Mouse (Mus musculus): ENCODE data around the gene Parg. TPM values are rescaled to one million over a fixed set of nuclear protein-coding genes. Genes with fewer than 3 reads are reported as not detected.
"Not testable (repeated sequence)": the region's sequence is repeated elsewhere in the genome, so short reads cannot be mapped to it uniquely, and the experiment has no call there.

Gene Parg
- polyA plus RNA-seq, 1 experiment from 2014 or later, result 32.9 TPM

DNA sequence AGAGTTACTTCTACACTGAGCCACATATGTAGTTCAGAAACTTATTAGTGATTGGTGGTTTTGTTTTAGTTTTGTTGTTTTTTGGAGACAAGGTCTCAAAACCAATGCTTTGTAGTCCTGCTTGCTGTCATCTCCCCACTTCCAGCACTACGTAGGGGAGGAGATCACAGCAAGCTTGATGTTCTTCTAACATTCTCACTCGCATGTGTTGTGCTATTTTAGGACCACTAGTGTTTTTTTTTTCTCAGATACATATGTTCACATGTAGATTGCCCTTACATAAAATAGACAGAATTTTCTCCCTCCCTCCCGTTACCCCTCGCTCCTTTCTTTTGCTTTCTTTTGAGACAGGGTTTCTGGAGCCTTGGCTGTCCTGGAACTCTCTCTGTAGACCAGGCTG, 31.6 kb upstream of the Parg start:
- H3K27me3 ChIP-seq (ENCODE audit: control insufficient read depth, insufficient read depth, low read depth, low read length), result no peaks in the 10 kb centered on the region
- no peak overlapping the region for H3K4me3 ChIP-seq (ENCODE audit: low read length)
- H3K9ac ChIP-seq (ENCODE audit: low read length), result no peak overlapping the region
- 89% methylated on average over 4 of the region's 4 CpGs for WGBS
- H3K9me3 ChIP-seq (ENCODE audit: control insufficient read depth, low read length), result no peaks in the 10 kb centered on the region
- no peak overlapping the region for H3K4me2 ChIP-seq (ENCODE audit: low read depth, low read length)
- ATAC-seq (ENCODE audit: low read depth), result no peak
- peaks cover 8% of the 10 kb centered on the region; the same call in 1 of the 2 replicates for H3K36me3 ChIP-seq (ENCODE audit: control insufficient read depth, insufficient read depth, low read length)
- peaks cover 16% of the 10 kb centered on the region for H3K4me1 ChIP-seq (replicated peaks; ENCODE audit: control insufficient read depth, insufficient read depth, low read length)
- no peak overlapping the region for H3K27ac ChIP-seq (ENCODE audit: low read length)

GRCm38 (mm10) chr14:32175310-32175709, 26.4 kb upstream of the Parg start:
- H3K9me3 ChIP-seq (ENCODE audit: control insufficient read depth, low read length), result no peaks in the 10 kb centered on the region
- no peak overlapping the region for H3K4me3 ChIP-seq (ENCODE audit: low read length)
- 89% methylated on average over 2 of the region's 2 CpGs for WGBS
- H3K9ac ChIP-seq (ENCODE audit: low read length), result no peak overlapping the region
- no peaks in the 10 kb centered on the region for H3K27me3 ChIP-seq (ENCODE audit: control insufficient read depth, insufficient read depth, low read depth, low read length)
- ATAC-seq (ENCODE audit: low read depth), result no peak
- peaks cover 16% of the 10 kb centered on the region for H3K36me3 ChIP-seq (ENCODE audit: control insufficient read depth, insufficient read depth, low read length)
- H3K4me2 ChIP-seq (ENCODE audit: low read depth, low read length), result no peak overlapping the region
- no peaks in the 10 kb centered on the region for H3K4me1 ChIP-seq (replicated peaks; ENCODE audit: control insufficient read depth, insufficient read depth, low read length)
- no peak overlapping the region for H3K27ac ChIP-seq (ENCODE audit: low read length)

DNA sequence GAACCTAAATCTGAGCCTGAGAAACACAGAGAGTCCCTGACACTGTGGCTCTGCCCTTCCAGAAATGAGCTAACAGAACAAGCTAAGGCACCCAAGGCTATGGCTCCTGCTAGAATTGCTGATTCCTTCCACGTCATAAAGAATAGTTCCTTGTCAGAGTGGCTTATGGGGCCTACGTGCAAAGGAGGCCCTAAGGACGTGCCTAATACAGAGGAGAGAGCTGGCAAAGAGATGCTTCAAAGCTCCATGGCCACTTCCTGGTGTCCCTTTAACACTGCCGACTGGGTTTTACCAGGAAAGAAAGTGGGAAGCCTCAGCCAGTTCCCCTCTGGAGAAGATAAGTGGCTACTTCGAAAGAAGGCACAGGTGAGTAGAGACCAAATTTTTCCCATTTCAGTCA, 25.2 kb upstream of the Parg start:
- not testable (repeated sequence) for H3K4me1 ChIP-seq (replicated peaks; ENCODE audit: control insufficient read depth, insufficient read depth, low read length); H3K27me3 ChIP-seq (ENCODE audit: control insufficient read depth, insufficient read depth, low read depth, low read length); ATAC-seq (ENCODE audit: low read depth); H3K4me3 ChIP-seq (ENCODE audit: low read length); H3K4me2 ChIP-seq (ENCODE audit: low read depth, low read length); H3K27ac ChIP-seq (ENCODE audit: low read length); H3K9me3 ChIP-seq (ENCODE audit: control insufficient read depth, low read length); H3K9ac ChIP-seq (ENCODE audit: low read length)
- peaks cover 24% of the 10 kb centered on the region for H3K36me3 ChIP-seq (ENCODE audit: control insufficient read depth, insufficient read depth, low read length)
- WGBS, result 86% methylated on average over 4 of the region's 5 CpGs

DNA sequence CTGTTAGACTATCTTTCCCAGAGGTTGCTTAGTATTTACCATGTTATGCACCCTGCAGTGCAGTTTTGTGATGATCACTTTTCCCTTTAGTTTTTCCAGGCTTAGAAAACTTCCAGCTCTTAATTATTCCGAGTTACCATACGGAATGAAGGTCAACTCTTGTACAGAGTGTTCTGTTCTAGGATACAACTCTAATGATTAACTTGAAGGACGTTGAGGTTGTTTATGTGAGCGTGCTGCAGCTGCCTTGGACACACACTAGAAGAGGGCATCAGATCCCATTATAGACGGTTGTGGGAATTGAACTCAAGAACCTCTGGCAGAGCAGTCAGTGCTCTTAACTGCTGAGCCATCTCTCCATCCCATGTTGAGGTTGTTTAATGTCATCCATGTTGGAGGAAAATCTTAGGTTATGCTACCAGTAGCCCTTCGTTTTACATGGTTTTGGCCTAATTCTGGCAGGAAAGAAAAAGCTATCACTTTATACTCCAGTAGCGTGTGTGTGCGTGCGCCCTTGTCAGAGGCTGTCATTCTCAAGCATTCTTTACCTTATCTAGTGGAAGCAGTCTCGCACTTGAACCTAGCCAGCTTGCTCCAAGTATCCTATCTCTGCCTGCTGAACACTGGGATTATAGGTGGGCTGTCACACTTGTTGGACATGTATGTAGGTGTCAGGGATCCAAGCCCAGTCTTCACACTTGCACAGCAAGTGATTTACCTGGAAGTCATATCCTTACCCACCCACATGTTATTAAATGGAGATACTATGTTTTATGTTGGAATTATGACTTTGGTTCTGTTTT, 22.2 kb upstream of the Parg start:
- 85% methylated on average over 10 of the region's 10 CpGs for WGBS
- no peaks in the 10 kb centered on the region for H3K27me3 ChIP-seq (ENCODE audit: control insufficient read depth, insufficient read depth, low read depth, low read length)
- no peak overlapping the region for H3K9ac ChIP-seq (ENCODE audit: low read length)
- H3K4me2 ChIP-seq (ENCODE audit: low read depth, low read length), result no peak overlapping the region
- no peak for ATAC-seq (ENCODE audit: low read depth)
- no peaks in the 10 kb centered on the region for H3K9me3 ChIP-seq (ENCODE audit: control insufficient read depth, low read length)
- no peaks in the 10 kb centered on the region for H3K4me1 ChIP-seq (replicated peaks; ENCODE audit: control insufficient read depth, insufficient read depth, low read length)
- peaks cover 42% of the 10 kb centered on the region for H3K36me3 ChIP-seq (ENCODE audit: control insufficient read depth, insufficient read depth, low read length)
- H3K4me3 ChIP-seq (ENCODE audit: low read length), result no peak overlapping the region
- H3K27ac ChIP-seq (ENCODE audit: low read length), result no peak overlapping the region

GRCm38 (mm10) chr14:32180861-32181260, 20.9 kb upstream of the Parg start:
- Histone ChIP-seq H3K27ac (ENCODE audit: low read length) (no peak overlapping the region), H3K36me3 (ENCODE audit: control insufficient read depth, insufficient read depth, low read length) (peaks cover 46% of the 10 kb centered on the region), H3K4me3 (ENCODE audit: low read length) (no peak overlapping the region), H3K9me3 (ENCODE audit: control insufficient read depth, low read length) (no peaks in the 10 kb centered on the region), H3K4me2 (ENCODE audit: low read depth, low read length) (no peak overlapping the region), H3K9ac (ENCODE audit: low read length) (no peak overlapping the region), H3K27me3 (ENCODE audit: control insufficient read depth, insufficient read depth, low read depth, low read length) (no peaks in the 10 kb centered on the region), H3K4me1 (replicated peaks; ENCODE audit: control insufficient read depth, insufficient read depth, low read length) (no peaks in the 10 kb centered on the region)
- 84% methylated on average over 6 of the region's 6 CpGs for WGBS
- ATAC-seq (ENCODE audit: low read depth), result no peak

GRCm38 (mm10) chr14:32183846-32184245, 17.9 kb upstream of the Parg start:
- ATAC-seq (ENCODE audit: low read depth), result no peak
- 93% methylated on average over 4 of the region's 4 CpGs for WGBS
- Histone ChIP-seq H3K27me3 (ENCODE audit: control insufficient read depth, insufficient read depth, low read depth, low read length) (no peaks in the 10 kb centered on the region), H3K4me2 (ENCODE audit: low read depth, low read length) (no peak overlapping the region), H3K9ac (ENCODE audit: low read length) (no peak overlapping the region), H3K36me3 (ENCODE audit: control insufficient read depth, insufficient read depth, low read length) (peaks cover 58% of the 10 kb centered on the region), H3K9me3 (ENCODE audit: control insufficient read depth, low read length) (no peaks in the 10 kb centered on the region), H3K27ac (ENCODE audit: low read length) (no peak overlapping the region), H3K4me3 (ENCODE audit: low read length) (no peak overlapping the region), H3K4me1 (replicated peaks; ENCODE audit: control insufficient read depth, insufficient read depth, low read length) (no peaks in the 10 kb centered on the region)

DNA sequence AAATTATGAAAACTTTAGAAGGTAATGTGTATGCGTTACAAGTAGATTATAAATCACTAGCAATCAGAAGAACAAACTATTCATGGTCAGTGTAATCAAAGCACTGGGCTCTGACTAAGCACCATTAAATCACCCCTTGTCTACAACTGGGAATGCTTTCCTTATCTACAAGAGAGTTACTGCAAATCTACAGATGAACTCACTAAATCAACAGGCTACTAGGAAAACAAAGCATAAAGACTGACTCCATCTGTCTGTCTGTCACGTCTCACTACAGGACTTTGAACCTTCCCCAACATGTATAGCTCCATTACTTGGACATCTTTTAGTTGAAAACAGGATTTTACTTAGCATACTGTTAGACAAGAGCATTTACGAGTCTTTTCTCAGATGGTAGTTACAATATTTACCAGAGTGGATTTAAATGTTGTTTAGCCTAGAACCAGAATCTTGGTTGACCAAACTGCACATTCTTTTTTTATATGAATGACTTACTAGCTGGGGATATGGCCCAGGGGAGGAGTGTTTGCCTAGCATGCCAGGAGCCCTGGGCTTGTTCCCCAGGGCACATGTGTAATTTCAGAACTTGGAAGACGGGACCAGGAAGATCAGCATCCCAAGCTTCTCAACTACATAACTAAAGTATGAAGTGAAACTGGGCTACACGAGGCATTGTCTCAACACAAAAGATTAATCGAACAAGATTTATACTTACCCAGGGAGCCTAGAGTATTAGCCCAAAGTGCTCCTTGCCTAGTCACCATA, 10.9 kb upstream of the Parg start:
- no peak overlapping the region for H3K4me2 ChIP-seq (ENCODE audit: low read depth, low read length)
- no peak overlapping the region for H3K4me3 ChIP-seq (ENCODE audit: low read length)
- no peaks in the 10 kb centered on the region for H3K4me1 ChIP-seq (replicated peaks; ENCODE audit: control insufficient read depth, insufficient read depth, low read length)
- no peaks in the 10 kb centered on the region for H3K9me3 ChIP-seq (ENCODE audit: control insufficient read depth, low read length)
- H3K36me3 ChIP-seq (ENCODE audit: control insufficient read depth, insufficient read depth, low read length), result peaks cover 21% of the 10 kb centered on the region
- H3K27me3 ChIP-seq (ENCODE audit: control insufficient read depth, insufficient read depth, low read depth, low read length), result no peaks in the 10 kb centered on the region
- no peak for ATAC-seq (ENCODE audit: low read depth)
- H3K27ac ChIP-seq (ENCODE audit: low read length), result no peak overlapping the region
- WGBS, result 83% methylated on average over 6 of the region's 6 CpGs
- no peak overlapping the region for H3K9ac ChIP-seq (ENCODE audit: low read length)

DNA sequence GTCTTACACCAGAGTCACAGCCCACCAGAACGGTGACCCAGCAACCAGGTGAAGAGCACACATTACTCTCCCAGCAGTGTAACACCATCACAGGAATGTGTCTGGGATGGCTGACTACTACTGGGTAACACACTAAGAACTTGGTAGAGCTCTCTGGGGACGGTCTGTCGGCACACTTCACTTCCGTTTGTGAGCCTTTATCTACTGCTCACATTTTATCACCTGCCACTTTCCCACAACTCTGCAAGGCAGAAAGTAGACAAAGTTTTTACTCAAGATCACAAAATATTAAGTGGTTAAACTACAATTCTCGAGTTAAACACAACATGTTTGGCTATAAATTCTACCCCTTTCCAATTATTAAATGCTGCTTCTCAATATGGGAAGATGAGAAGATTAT, 9.8 kb upstream of the Parg start:
- Histone ChIP-seq H3K27ac (ENCODE audit: low read length) (no peak overlapping the region), H3K36me3 (ENCODE audit: control insufficient read depth, insufficient read depth, low read length) (peaks cover 18% of the 10 kb centered on the region), H3K9me3 (ENCODE audit: control insufficient read depth, low read length) (no peaks in the 10 kb centered on the region), H3K4me2 (ENCODE audit: low read depth, low read length) (no peak overlapping the region), H3K4me3 (ENCODE audit: low read length) (no peak overlapping the region), H3K4me1 (replicated peaks; ENCODE audit: control insufficient read depth, insufficient read depth, low read length) (no peaks in the 10 kb centered on the region), H3K9ac (ENCODE audit: low read length) (no peak overlapping the region), H3K27me3 (ENCODE audit: control insufficient read depth, insufficient read depth, low read depth, low read length) (no peaks in the 10 kb centered on the region)
- WGBS, result 88% methylated on average over 5 of the region's 5 CpGs
- no peak for ATAC-seq (ENCODE audit: low read depth)

DNA sequence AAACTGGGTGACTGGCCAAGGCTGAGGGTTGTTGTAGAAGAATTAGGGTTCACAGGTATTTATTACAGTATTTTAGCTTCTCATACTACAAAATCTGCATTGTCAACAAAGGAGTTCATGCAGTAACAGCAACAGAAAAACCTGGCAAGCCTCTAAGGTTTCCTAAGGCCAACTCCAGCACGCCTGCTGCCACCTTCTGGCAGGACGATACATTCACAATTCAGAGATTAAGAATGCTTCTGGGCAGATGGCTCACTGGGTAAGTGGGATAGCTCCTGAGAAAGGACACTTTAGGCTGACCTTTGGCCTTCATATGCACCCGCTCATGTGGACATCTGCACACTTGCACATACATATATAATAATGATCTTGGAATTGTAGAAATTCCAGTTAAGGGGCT, 9.3 kb upstream of the Parg start:
- WGBS, result 37% methylated on average over 3 of the region's 3 CpGs
- Histone ChIP-seq H3K4me1 (replicated peaks; ENCODE audit: control insufficient read depth, insufficient read depth, low read length) (no peaks in the 10 kb centered on the region), H3K36me3 (ENCODE audit: control insufficient read depth, insufficient read depth, low read length) (peaks cover 22% of the 10 kb centered on the region), H3K27ac (ENCODE audit: low read length) (no peak overlapping the region), H3K9ac (ENCODE audit: low read length) (no peak overlapping the region), H3K4me3 (ENCODE audit: low read length) (no peak overlapping the region), H3K27me3 (ENCODE audit: control insufficient read depth, insufficient read depth, low read depth, low read length) (no peaks in the 10 kb centered on the region), H3K9me3 (ENCODE audit: control insufficient read depth, low read length) (no peaks in the 10 kb centered on the region), H3K4me2 (ENCODE audit: low read depth, low read length) (no peak overlapping the region)
- ATAC-seq (ENCODE audit: low read depth), result no peak

Measured in lung, embryonic 16.5 days (tissue).